Mouse (Mus musculus) heart, postnatal 0 days (tissue): ENCODE data around the gene 1700056E22Rik. TPM values are rescaled to one million over a fixed set of nuclear protein-coding genes. Genes with fewer than 3 reads are reported as not detected.

ENCODE experiments used
- ATAC-seq: fragments of 200-750 bp; cut with Nextera tagmentation; 2 replicates; pipeline ENCODE4 v1.8.0; 2017; ENCODE audit warnings: low read depth, moderate number of reproducible peaks, moderate library complexity; ENCODE audit not compliant: insufficient read depth
- DNase-seq: peaks from one replicate; pipeline ENCODE4 v3.0.0-alpha.2; 2016; ENCODE audit warnings: low spot score
- H3K27ac ChIP-seq: fragments of 300-500 bp; sonication (generic); 2 replicates; pipeline ENCODE4 v1.5.1; 2014; ENCODE audit warnings: low read depth, mild to moderate bottlenecking
- H3K27me3 ChIP-seq: fragments of 300-500 bp; sonication (generic); 2 replicates; pipeline ENCODE4 v1.6.1; 2014; ENCODE audit warnings: low read length, mixed read lengths; ENCODE audit not compliant: control insufficient read depth, insufficient read depth
- H3K36me3 ChIP-seq: fragments of 300-500 bp; sonication (generic); replicated peaks from 2 replicates; pipeline ENCODE4 v1.6.1; 2014; ENCODE audit warnings: low read length, mixed read lengths; ENCODE audit not compliant: control insufficient read depth, insufficient read depth
- H3K4me1 ChIP-seq: fragments of 300-500 bp; sonication (generic); 2 replicates; pipeline ENCODE4 v1.6.1; 2014; ENCODE audit warnings: antibody characterized with exemption; ENCODE audit not compliant: control insufficient read depth, insufficient read depth
- H3K4me2 ChIP-seq: fragments of 300-500 bp; sonication (generic); 2 replicates; pipeline ENCODE4 v1.6.1; 2014; ENCODE audit warnings: low read depth, mild to moderate bottlenecking, low read length, moderate library complexity
- H3K4me3 ChIP-seq: fragments of 300-500 bp; sonication (generic); 2 replicates; pipeline ENCODE4 v1.5.1; 2014; ENCODE audit warnings: low read depth, low read length
- H3K9ac ChIP-seq: fragments of 300-500 bp; sonication (generic); replicated peaks from 2 replicates; pipeline ENCODE4 v1.6.1; 2014; ENCODE audit warnings: low read depth, low read length, mixed read lengths
- H3K9me3 ChIP-seq: fragments of 300-500 bp; sonication (generic); replicated peaks from 2 replicates; pipeline ENCODE4 v1.6.1; 2016; ENCODE audit warnings: low read length; ENCODE audit not compliant: control insufficient read depth
- CTCF ChIP-seq: IDR thresholded peaks from 2 replicates; pipeline ENCODE4 v1.5.1; 2016; ENCODE audit warnings: antibody characterized with exemption, control low read depth, low read depth
- EP300 ChIP-seq: IDR thresholded peaks from 2 replicates; pipeline ENCODE4 v1.6.1; 2016; ENCODE audit warnings: antibody characterized with exemption, low read depth
- WGBS: fragments of 180-500 bp; shearing (Covaris S2); extraction: QIAGEN DNeasy Blood & Tissue Kit; methylation state at CpG from one replicate; pipeline ENCODE4 v1.1.7; 2014; 5-methylcytosine and 5-hydroxymethylcytosine counted together
- polyA plus RNA-seq: library from polyadenylated mRNA; unstranded; fragments of >200 nt; fragmentation: Nextera tagmentation; extraction: Ambion mirVana; gene quantifications from 2 replicates; pipeline ENCODE4 v1.2.1, GENCODE M21; 2015
- total RNA-seq: library from RNA; depleted of rRNA; stranded (reverse); fragments of >200 nt; gene quantifications from 2 replicates; pipeline ENCODE4 v1.2.3, GENCODE M21; 2014; ENCODE audit warnings: low replicate concordance

The 1700056E22Rik gene
- total and polyA plus RNA-seq, 2 experiments from 2014 or later, result 2.2 TPM; not detected in 1

DNA sequence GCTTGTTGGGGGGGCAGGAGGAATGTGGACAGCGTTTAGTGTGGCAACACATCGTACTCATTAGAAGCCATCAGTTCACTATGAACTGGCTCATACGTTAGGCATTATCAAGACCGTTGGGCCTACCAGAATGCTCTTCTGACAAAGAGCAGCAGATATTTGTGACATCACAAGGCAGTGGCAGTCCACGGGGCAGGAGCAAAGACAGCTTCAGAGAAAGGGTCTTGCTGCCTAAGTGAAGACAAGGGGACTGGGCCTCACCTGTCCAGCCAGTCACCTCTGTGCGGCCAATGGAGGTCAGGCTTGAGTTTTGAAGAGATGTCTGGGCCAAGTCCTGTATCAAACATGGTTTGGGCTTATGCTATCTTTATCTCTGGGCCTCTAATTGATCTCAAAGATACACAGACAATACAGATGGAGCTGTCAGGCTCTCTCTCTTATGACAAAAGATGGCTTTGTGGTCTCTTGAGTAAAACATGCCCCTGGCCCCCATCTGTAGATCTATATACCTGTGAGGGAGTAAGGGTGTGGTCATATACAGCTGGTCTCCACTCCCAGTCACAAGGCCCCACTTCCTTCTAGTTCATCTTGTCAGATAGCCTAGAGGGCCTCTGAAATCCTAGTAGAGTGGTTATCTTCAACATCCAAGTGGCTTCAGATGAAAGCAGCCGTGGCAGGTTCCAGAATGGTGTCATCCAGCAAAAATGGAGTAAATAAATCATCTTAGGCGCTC is 3.9 kb downstream of the 1700056E22Rik start:
- no peak overlapping the region for H3K4me2 ChIP-seq
- H3K27me3 ChIP-seq, result no peaks in the 10 kb centered on the region
- TF ChIP-seq EP300, result no peak
- TF ChIP-seq CTCF, result no peak
- ATAC-seq (no peak), DNase-seq (no peak)
- H3K27ac ChIP-seq, result no peak overlapping the region
- WGBS, result 89% methylated on average over 8 of the region's 8 CpGs
- H3K4me1 ChIP-seq, result no peaks in the 10 kb centered on the region
- no peak overlapping the region for H3K9ac ChIP-seq
- H3K4me3 ChIP-seq, result no peak overlapping the region
- H3K36me3 ChIP-seq, result no peaks in the 10 kb centered on the region
- H3K9me3 ChIP-seq, result no peaks in the 10 kb centered on the region

- ATAC-seq, result no peak
- DNase-seq, result no peak
- TF ChIP-seq EP300 (no peak), CTCF (no peak)
- Histone ChIP-seq H3K4me2 (no peak overlapping the region), H3K4me3 (no peak overlapping the region), H3K27ac (no peak overlapping the region), H3K9me3 (no peaks in the 10 kb centered on the region), H3K36me3 (no peaks in the 10 kb centered on the region), H3K27me3 (no peaks in the 10 kb centered on the region), H3K4me1 (no peaks in the 10 kb centered on the region), H3K9ac (no peak overlapping the region)
- 84% methylated on average over 3 of the region's 3 CpGs for WGBS
These were observed 7.1 kb downstream of the 1700056E22Rik start for GRCm38 (mm10) chr1:184027039-184027438.

DNA sequence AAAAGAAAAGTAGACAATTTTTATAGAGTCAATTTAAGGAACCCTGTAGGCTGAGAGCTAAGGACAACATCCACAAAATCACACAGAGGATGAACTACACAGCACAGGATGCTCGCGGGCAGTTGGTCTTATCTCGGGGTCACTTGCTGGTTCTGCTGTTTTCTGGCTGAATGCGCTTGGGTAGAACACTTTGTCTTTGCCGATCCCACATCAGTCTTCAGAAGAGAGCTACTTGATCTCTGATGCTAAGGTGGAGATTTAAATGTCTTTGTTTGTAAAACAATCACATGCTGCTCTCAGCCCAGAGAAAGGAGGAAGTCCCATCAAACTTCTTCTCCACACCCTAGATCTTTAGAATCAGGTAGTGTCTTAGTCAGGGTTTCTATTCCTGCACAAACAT is 9.0 kb downstream of the 1700056E22Rik start:
- no peak overlapping the region for H3K4me3 ChIP-seq
- no peaks in the 10 kb centered on the region for H3K9me3 ChIP-seq
- no peaks in the 10 kb centered on the region for H3K4me1 ChIP-seq
- H3K36me3 ChIP-seq, result no peaks in the 10 kb centered on the region
- TF ChIP-seq EP300, result no peak
- TF ChIP-seq CTCF, result no peak
- 77% methylated on average over 5 of the region's 5 CpGs for WGBS
- DNase-seq, result no peak
- no peak overlapping the region for H3K27ac ChIP-seq
- no peak overlapping the region for H3K4me2 ChIP-seq
- H3K9ac ChIP-seq, result no peak overlapping the region
- H3K27me3 ChIP-seq, result no peaks in the 10 kb centered on the region
- ATAC-seq, result no peak

DNA sequence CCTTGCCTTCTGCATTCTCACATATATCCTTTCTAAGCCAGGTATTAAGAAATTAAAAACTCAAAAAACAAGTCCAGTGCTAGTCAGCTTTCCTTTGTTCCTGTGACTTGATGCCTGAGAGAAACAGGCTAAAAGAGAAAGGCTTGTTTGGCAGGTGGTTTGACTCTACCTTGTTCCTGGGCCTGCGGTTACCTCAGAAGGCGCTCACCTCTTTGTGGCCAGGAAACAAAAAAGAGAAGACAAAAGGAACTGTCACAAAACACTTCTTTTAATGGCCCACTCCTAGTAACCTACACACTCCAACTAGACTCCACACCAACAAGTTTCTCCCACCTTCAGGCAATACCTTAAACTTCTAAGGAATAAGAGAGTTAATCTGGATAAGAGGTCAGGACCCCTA is 9.5 kb downstream of the 1700056E22Rik start:
- Histone ChIP-seq H3K4me1 (no peaks in the 10 kb centered on the region), H3K9ac (no peak overlapping the region), H3K27ac (no peak overlapping the region), H3K27me3 (no peaks in the 10 kb centered on the region), H3K4me2 (no peak overlapping the region), H3K4me3 (no peak overlapping the region), H3K36me3 (no peaks in the 10 kb centered on the region), H3K9me3 (no peaks in the 10 kb centered on the region)
- WGBS, result 86% methylated on average over 2 of the region's 2 CpGs
- DNase-seq (no peak), ATAC-seq (no peak)
- TF ChIP-seq CTCF (no peak), EP300 (no peak)

- WGBS, result 64% methylated on average over 2 of the region's 2 CpGs
- Histone ChIP-seq H3K9me3 (no peaks in the 10 kb centered on the region), H3K4me3 (no peak overlapping the region), H3K9ac (no peak overlapping the region), H3K4me2 (no peak overlapping the region), H3K4me1 (no peaks in the 10 kb centered on the region), H3K27ac (no peak overlapping the region), H3K27me3 (no peaks in the 10 kb centered on the region), H3K36me3 (no peaks in the 10 kb centered on the region)
- no peak for ATAC-seq
- TF ChIP-seq EP300 (no peak), CTCF (no peak)
- no peak for DNase-seq
These were observed 10.1 kb downstream of the 1700056E22Rik start for GRCm38 (mm10) chr1:184023971-184024370.

DNA sequence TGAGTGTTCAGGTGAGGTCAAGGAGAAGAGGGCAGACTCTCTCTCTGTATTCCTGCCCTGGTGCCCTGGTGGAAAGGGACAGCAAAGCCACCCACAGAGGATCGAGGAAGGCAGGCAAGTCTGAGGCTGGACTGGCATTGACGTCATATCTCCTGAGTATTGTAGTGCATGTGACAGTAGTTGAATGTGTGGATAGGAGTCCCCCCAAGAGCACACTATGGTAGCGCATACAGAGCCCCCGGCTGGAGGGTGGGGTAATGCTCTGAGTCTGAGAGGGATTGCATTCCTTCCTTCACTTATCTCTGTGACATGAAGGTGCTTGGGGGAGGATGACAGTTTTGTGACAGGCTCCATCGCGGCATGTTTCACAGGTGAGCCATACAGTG is 14.4 kb downstream of the 1700056E22Rik start:
- ATAC-seq (no peak), DNase-seq (no peak)
- TF ChIP-seq CTCF (no peak), EP300 (no peak)
- WGBS, result 17% methylated on average over 6 of the region's 6 CpGs
- Histone ChIP-seq H3K36me3 (no peaks in the 10 kb centered on the region), H3K27me3 (no peaks in the 10 kb centered on the region), H3K9ac (no peak overlapping the region), H3K27ac (no peak overlapping the region), H3K4me2 (no peak overlapping the region), H3K4me3 (no peak overlapping the region), H3K9me3 (no peaks in the 10 kb centered on the region), H3K4me1 (0 out of 2 replicates have a peak, but pooled peaks cover 2% of the 10 kb centered on the region)
